Mouse (Mus musculus): ENCODE measurements around the gene Ankrd27. TPM values are rescaled to one million over a fixed set of nuclear protein-coding genes. Genes with fewer than 3 reads are reported as not detected.
A peak's percentile ranks its signal among the peaks of the same experiment; 100 is the strongest.

The Ankrd27 gene
- total RNA-seq, 4 experiments from 2014 or later = 26.0 to 39.4 (median 30.5) TPM

- no peak for DNase-seq
These were observed 1.8 kb upstream of the Ankrd27 start for GRCm38 (mm10) chr7:35584068-35584785.

- DNase-seq = no peak
These were observed 1.3 kb upstream of the Ankrd27 start for GRCm38 (mm10) chr7:35584786-35585190.

GRCm38 (mm10) chr7:35585191-35586054 lies 621 bp upstream of the Ankrd27 start, which contains the start of gene Rgs9bp:
TSS of gene Rgs9bp (minus strand) at chr7:35585582.
- DNase-seq = no peak

- DNase-seq = no peak
These were observed 932 bp downstream of the Ankrd27 start for GRCm38 (mm10) chr7:35586906-35587445.

GRCm38 (mm10) chr7:35587728-35588127 lies 1.7 kb downstream of the Ankrd27 start:
- no peak for DNase-seq

GRCm38 (mm10) chr7:35588680-35589428 lies 2.8 kb downstream of the Ankrd27 start:
- DNase-seq = no peak

GRCm38 (mm10) chr7:35589485-35589884 lies 3.4 kb downstream of the Ankrd27 start:
- no peak for DNase-seq

GRCm38 (mm10) chr7:35590731-35591191 lies 4.7 kb downstream of the Ankrd27 start:
- DNase-seq = peak; percentile 21

GRCm38 (mm10) chr7:35594311-35594710 lies 8.3 kb downstream of the Ankrd27 start:
- DNase-seq = no peak

GRCm38 (mm10) chr7:35599492-35599891 lies 13.4 kb downstream of the Ankrd27 start:
- no peak for DNase-seq

- no peak for DNase-seq
These were observed 14.0 kb downstream of the Ankrd27 start for GRCm38 (mm10) chr7:35600031-35600430.

GRCm38 (mm10) chr7:35601106-35601505 lies 15.1 kb downstream of the Ankrd27 start:
- no peak for DNase-seq

GRCm38 (mm10) chr7:35602766-35603165 lies 16.7 kb downstream of the Ankrd27 start:
- no peak for DNase-seq

GRCm38 (mm10) chr7:35606816-35607215 lies 20.8 kb downstream of the Ankrd27 start:
- DNase-seq = no peak

GRCm38 (mm10) chr7:35609245-35609644 lies 23.2 kb downstream of the Ankrd27 start:
- DNase-seq = no peak

GRCm38 (mm10) chr7:35617513-35617912 lies 31.5 kb downstream of the Ankrd27 start:
- no peak for DNase-seq

- DNase-seq = no peak
These were observed 36.6 kb downstream of the Ankrd27 start for GRCm38 (mm10) chr7:35622626-35623025.

GRCm38 (mm10) chr7:35626038-35626437 lies 40.0 kb downstream of the Ankrd27 start:
- DNase-seq = no peak

- no peak for DNase-seq
These were observed 41.3 kb downstream of the Ankrd27 start for GRCm38 (mm10) chr7:35627371-35627770.

- DNase-seq = no peak
These were observed 42.5 kb downstream of the Ankrd27 start for GRCm38 (mm10) chr7:35628496-35628895.

- DNase-seq = no peak
These were observed 50.2 kb downstream of the Ankrd27 start for GRCm38 (mm10) chr7:35636229-35636628.

GRCm38 (mm10) chr7:35636874-35637273 lies 50.8 kb downstream of the Ankrd27 start:
- DNase-seq = no peak
